Mouse (Mus musculus): Measurements from ENCODE around the gene Vps37b. TPM values are rescaled to one million over a fixed set of nuclear protein-coding genes. Genes with fewer than 3 reads are reported as not detected.
A peak's percentile ranks its signal among the peaks of the same experiment; 100 is the strongest.

The Vps37b gene
- polyA plus RNA-seq, 1 experiment from 2014 or later: 16.5 TPM

DNA sequence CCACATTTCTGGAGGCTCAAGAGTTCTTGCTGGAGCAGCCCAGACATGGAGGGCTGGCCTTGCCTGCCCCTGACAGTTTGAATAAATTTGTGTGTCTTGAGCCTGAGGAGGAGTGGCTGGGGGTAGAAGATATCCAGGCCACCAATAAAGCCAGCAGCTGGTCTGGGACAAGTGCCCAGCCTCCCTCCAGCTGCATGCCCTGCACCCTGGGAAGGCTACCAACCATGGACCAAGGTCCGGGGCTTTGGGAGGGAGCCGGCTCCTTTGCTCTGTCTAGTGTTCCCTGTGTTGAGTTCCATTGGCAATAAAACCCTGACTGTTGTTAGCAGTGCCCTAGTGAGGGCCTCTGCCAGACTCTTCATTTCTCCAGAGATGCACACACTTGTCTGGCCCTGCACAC lies 29.2 kb downstream of the Vps37b start:
- no peak overlapping the region for H3K27ac ChIP-seq (replicated peaks)
- no peak overlapping the region for H3K9ac ChIP-seq
- no peaks in the 10 kb centered on the region for H3K27me3 ChIP-seq
- H3K9me3 ChIP-seq (replicated peaks): no peaks in the 10 kb centered on the region
- H3K4me3 ChIP-seq (replicated peaks): no peak overlapping the region
- no peak for ATAC-seq (ENCODE audit: insufficient read depth)
- 93% methylated on average over 2 of the region's 2 CpGs for WGBS (ENCODE audit: insufficient replicate concordance)
- H3K4me1 ChIP-seq (replicated peaks): peaks cover 33% of the 10 kb centered on the region
- H3K4me2 ChIP-seq: no peak overlapping the region
- peaks cover 79% of the 10 kb centered on the region for H3K36me3 ChIP-seq (replicated peaks)

GRCm38 (mm10) chr5:124001274-124001673 lies 30.8 kb downstream of the Vps37b start:
- no peaks in the 10 kb centered on the region for H3K9me3 ChIP-seq (replicated peaks)
- H3K27ac ChIP-seq (replicated peaks): no peak overlapping the region
- H3K4me3 ChIP-seq (replicated peaks): no peak overlapping the region
- peaks cover 31% of the 10 kb centered on the region for H3K4me1 ChIP-seq (replicated peaks)
- peaks cover 76% of the 10 kb centered on the region for H3K36me3 ChIP-seq (replicated peaks)
- H3K27me3 ChIP-seq: no peaks in the 10 kb centered on the region
- ATAC-seq (ENCODE audit: insufficient read depth): no peak
- no peak overlapping the region for H3K9ac ChIP-seq
- WGBS (ENCODE audit: insufficient replicate concordance): 41% methylated on average over 9 of the region's 9 CpGs
- no peak overlapping the region for H3K4me2 ChIP-seq

- H3K4me3 ChIP-seq (replicated peaks): no peak overlapping the region
- H3K4me2 ChIP-seq: no peak overlapping the region
- H3K27me3 ChIP-seq: no peaks in the 10 kb centered on the region
- H3K9me3 ChIP-seq (replicated peaks): no peaks in the 10 kb centered on the region
- H3K27ac ChIP-seq (replicated peaks): no peak overlapping the region
- ATAC-seq (ENCODE audit: insufficient read depth): peak; percentile 23
- 9% methylated on average over 7 of the region's 7 CpGs for WGBS (ENCODE audit: insufficient replicate concordance)
- no peak overlapping the region for H3K9ac ChIP-seq
- H3K4me1 ChIP-seq (replicated peaks): peaks cover 35% of the 10 kb centered on the region
- H3K36me3 ChIP-seq (replicated peaks): peaks cover 76% of the 10 kb centered on the region
Observed at GRCm38 (mm10) chr5:124000824-124001223, 31.2 kb downstream of the Vps37b start.

DNA sequence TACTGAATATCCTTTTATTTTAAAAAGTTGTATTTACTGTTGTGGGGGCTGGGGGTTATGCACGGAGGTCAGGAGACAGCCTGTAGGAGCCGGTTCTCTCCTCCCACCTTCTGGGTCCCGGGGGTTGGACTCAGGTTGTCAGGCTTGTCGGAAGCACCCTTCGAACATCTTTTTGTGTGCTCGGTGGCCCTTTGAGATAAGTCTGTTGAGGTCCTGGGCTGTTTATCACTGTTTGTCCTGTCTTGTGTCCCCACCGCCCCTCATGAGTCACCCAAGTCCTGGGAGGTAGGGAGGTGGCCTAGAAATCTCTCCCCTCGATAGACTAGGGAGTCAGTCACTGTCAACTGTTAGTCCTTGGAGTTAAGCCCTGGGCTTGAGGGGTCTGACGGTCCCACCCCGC lies 33.7 kb downstream of the Vps37b start:
- Histone ChIP-seq H3K4me1 (replicated peaks) (peaks cover 28% of the 10 kb centered on the region), H3K27ac (replicated peaks) (no peak overlapping the region), H3K27me3 (no peaks in the 10 kb centered on the region), H3K4me3 (replicated peaks) (no peak overlapping the region), H3K4me2 (no peak overlapping the region), H3K9me3 (replicated peaks) (no peaks in the 10 kb centered on the region), H3K36me3 (replicated peaks) (peaks cover 56% of the 10 kb centered on the region), H3K9ac (no peak overlapping the region)
- ATAC-seq (ENCODE audit: insufficient read depth): no peak
- WGBS (ENCODE audit: insufficient replicate concordance): 21% methylated on average over 10 of the region's 10 CpGs

DNA sequence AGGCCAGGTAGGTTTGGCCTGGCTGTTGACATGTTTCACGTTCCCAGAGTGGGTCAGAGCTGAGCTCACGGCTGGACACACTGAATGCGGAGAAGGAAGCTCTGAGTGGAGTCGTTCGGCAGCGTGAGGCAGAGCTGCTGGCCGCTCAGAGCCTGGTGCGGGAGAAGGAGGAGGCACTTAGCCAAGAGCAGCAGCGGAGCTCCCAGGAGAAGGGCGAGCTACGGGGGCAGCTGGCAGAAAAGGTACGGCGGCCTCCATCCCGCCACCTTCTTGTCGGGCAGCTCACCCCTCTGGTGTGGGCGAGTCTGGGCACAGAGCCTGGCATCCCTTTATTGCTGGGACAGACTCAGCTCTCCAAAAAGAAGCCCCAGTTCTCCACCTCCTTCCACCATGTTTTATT lies 34.3 kb downstream of the Vps37b start:
- Histone ChIP-seq H3K4me3 (replicated peaks) (no peak overlapping the region), H3K27me3 (no peaks in the 10 kb centered on the region)
- WGBS (ENCODE audit: insufficient replicate concordance): 84% methylated on average over 16 of the region's 16 CpGs

DNA sequence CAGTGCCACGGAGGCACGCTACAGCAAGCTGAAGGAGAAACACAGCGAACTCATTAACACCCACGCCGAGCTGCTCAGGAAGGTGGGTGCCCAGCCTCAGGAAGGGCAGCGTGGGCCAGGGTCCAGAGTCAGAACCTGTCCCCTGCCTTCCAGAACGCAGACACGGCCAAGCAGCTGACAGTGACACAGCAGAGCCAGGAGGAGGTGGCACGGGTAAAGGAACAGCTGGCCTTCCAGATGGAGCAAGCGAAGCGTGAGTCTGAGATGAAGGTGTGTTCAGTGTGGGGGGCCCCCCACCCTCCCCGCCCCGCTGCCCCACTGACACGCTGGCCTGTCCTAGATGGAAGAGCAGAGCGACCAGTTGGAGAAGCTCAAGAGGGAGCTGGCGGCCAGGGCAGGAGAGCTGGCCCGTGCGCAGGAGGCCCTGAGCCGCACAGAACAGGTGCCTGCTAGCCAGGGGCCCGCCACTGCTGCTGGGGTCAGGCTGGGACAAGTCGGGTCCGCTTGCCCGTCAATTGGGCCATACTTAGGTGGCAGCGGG lies 34.8 kb downstream of the Vps37b start:
- ATAC-seq (ENCODE audit: insufficient read depth): no peak
- WGBS (ENCODE audit: insufficient replicate concordance): 83% methylated on average over 24 of the region's 24 CpGs
- H3K9me3 ChIP-seq (replicated peaks): no peaks in the 10 kb centered on the region
- no peak overlapping the region for H3K9ac ChIP-seq
- no peak overlapping the region for H3K4me3 ChIP-seq (replicated peaks)
- no peak overlapping the region for H3K4me2 ChIP-seq
- peaks cover 29% of the 10 kb centered on the region for H3K4me1 ChIP-seq (replicated peaks)
- no peak overlapping the region for H3K27ac ChIP-seq (replicated peaks)
- peaks cover 45% of the 10 kb centered on the region for H3K36me3 ChIP-seq (replicated peaks)
- no peaks in the 10 kb centered on the region for H3K27me3 ChIP-seq

More for the DNA sequence above, 34.3 kb downstream of the Vps37b start:
- Histone ChIP-seq H3K9ac (no peak overlapping the region), H3K36me3 (replicated peaks) (peaks cover 51% of the 10 kb centered on the region), H3K9me3 (replicated peaks) (no peaks in the 10 kb centered on the region), H3K27ac (replicated peaks) (no peak overlapping the region), H3K4me1 (replicated peaks) (peaks cover 25% of the 10 kb centered on the region), H3K4me2 (no peak overlapping the region)
- no peak for ATAC-seq (ENCODE audit: insufficient read depth)

- 81% methylated on average over 14 of the region's 14 CpGs for WGBS (ENCODE audit: insufficient replicate concordance)
- H3K4me2 ChIP-seq: no peak overlapping the region
Observed at GRCm38 (mm10) chr5:123996695-123997094, 35.4 kb downstream of the Vps37b start.

DNA sequence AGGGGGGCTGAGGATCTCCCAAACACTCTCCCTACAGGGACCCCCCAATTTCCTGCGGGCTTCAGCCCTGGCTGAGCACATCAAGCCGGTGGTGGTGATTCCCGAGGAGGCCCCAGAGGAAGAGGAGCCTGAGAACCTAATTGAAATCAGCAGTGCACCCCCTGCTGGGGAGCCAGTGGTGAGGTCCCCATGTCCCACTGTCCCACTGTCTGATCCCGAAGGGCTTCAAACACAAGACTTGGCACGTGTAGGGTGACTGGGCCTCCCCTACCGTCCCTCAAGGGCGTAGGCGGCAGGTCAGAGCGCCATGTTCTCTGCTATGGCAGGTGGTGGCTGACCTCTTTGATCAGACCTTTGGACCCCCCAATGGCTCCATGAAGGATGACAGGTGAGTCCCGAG lies 35.9 kb downstream of the Vps37b start:
- Histone ChIP-seq H3K36me3 (replicated peaks) (peaks cover 40% of the 10 kb centered on the region), H3K27ac (replicated peaks) (no peak overlapping the region), H3K4me3 (replicated peaks) (no peak overlapping the region), H3K9me3 (replicated peaks) (no peaks in the 10 kb centered on the region), H3K9ac (no peak overlapping the region), H3K4me2 (no peak overlapping the region), H3K27me3 (no peaks in the 10 kb centered on the region), H3K4me1 (replicated peaks) (peaks cover 25% of the 10 kb centered on the region)
- WGBS (ENCODE audit: insufficient replicate concordance): 83% methylated on average over 10 of the region's 10 CpGs
- no peak for ATAC-seq (ENCODE audit: insufficient read depth)

More at GRCm38 (mm10) chr5:123996695-123997094, 35.4 kb downstream of the Vps37b start:
- Histone ChIP-seq H3K9me3 (replicated peaks) (no peaks in the 10 kb centered on the region), H3K4me3 (replicated peaks) (no peak overlapping the region), H3K27ac (replicated peaks) (no peak overlapping the region), H3K27me3 (no peaks in the 10 kb centered on the region), H3K36me3 (replicated peaks) (peaks cover 40% of the 10 kb centered on the region), H3K4me1 (replicated peaks) (peaks cover 28% of the 10 kb centered on the region), H3K9ac (no peak overlapping the region)
- ATAC-seq (ENCODE audit: insufficient read depth): no peak

- Histone ChIP-seq H3K36me3 (replicated peaks) (peaks cover 43% of the 10 kb centered on the region), H3K9me3 (replicated peaks) (no peaks in the 10 kb centered on the region), H3K27ac (replicated peaks) (no peak overlapping the region), H3K4me1 (replicated peaks) (peaks cover 21% of the 10 kb centered on the region), H3K9ac (no peak overlapping the region), H3K4me2 (no peak overlapping the region), H3K4me3 (replicated peaks) (no peak overlapping the region), H3K27me3 (no peaks in the 10 kb centered on the region)
- 63% methylated on average over 6 of the region's 6 CpGs for WGBS (ENCODE audit: insufficient replicate concordance)
- ATAC-seq (ENCODE audit: insufficient read depth): no peak
Observed at GRCm38 (mm10) chr5:123995388-123995787, 36.7 kb downstream of the Vps37b start.

- no peak overlapping the region for H3K27ac ChIP-seq (replicated peaks)
- H3K9me3 ChIP-seq (replicated peaks): no peaks in the 10 kb centered on the region
- no peak overlapping the region for H3K4me3 ChIP-seq (replicated peaks)
- H3K4me2 ChIP-seq: no peak overlapping the region
- no peaks in the 10 kb centered on the region for H3K27me3 ChIP-seq
- H3K4me1 ChIP-seq (replicated peaks): peaks cover 21% of the 10 kb centered on the region
- no peak overlapping the region for H3K9ac ChIP-seq
- no peak for ATAC-seq (ENCODE audit: insufficient read depth)
- WGBS (ENCODE audit: insufficient replicate concordance): 85% methylated on average over 7 of the region's 7 CpGs
- H3K36me3 ChIP-seq (replicated peaks): peaks cover 36% of the 10 kb centered on the region
Observed at GRCm38 (mm10) chr5:123994468-123994867, 37.6 kb downstream of the Vps37b start.

DNA sequence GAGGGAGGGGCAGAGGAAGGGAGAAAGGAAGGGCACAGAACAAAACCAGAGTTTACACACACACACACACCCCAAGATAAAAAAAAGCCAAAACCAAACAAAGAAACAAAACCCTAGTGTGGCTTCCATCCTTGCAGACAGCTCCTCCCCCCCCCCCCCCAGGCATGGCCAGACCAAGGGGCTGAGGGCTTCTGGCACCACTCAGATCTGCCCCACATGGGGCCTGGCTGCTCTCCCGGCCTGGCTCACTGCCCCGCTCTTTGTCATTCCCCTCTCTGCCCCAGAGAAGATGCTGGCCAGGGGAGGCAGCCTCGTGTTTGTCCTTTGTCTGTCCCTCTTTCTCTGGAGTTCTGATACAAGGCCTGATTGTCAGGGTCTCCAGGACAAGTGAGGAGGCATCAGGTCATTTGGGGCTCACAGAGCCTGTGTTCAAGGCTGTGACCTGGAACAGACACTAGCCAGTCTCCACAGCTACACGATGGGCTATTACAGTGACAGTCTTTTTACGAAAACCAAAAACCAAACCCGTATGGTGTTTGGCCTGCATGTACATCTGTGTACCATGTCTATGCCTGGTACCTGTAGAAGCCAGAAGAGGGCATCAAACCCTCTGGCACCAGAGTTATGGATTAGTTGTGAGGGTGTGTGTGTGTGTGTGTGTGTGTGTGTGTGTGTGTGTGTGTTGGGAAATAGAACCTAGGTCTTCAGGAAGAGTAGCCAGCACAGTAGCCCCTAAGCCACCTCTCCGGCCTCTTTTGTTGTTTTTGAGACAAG lies 38.6 kb downstream of the Vps37b start:
- ATAC-seq (ENCODE audit: insufficient read depth): no peak
- Histone ChIP-seq H3K9ac (no peak overlapping the region), H3K9me3 (replicated peaks) (no peaks in the 10 kb centered on the region), H3K36me3 (replicated peaks) (peaks cover 30% of the 10 kb centered on the region), H3K4me1 (replicated peaks) (peaks cover 15% of the 10 kb centered on the region), H3K4me2 (no peak overlapping the region), H3K4me3 (replicated peaks) (no peak overlapping the region), H3K27ac (replicated peaks) (no peak overlapping the region), H3K27me3 (no peaks in the 10 kb centered on the region)
- WGBS (ENCODE audit: insufficient replicate concordance): 70% methylated on average over 7 of the region's 7 CpGs
